Mouse (Mus musculus): ENCODE results near the gene Krt35.

- no peak for TF ChIP-seq CTCF (IDR thresholded peaks at IDR 0.05; ENCODE audit: low read depth, low read length)
- no peak for TF ChIP-seq POLR2A (IDR thresholded peaks at IDR 0.05; ENCODE audit: extremely low read depth, insufficient read depth, low read length)
Observed at GRCm38 (mm10) chr11:100073873-100074272, 22.2 kb downstream of the Krt35 start.
